In genomic region chr7:37095839-37096238, GRCm38 (mm10) we compare ENCODE assay signal across 25 mouse cellular contexts.
DNase-seq lines count a peak whose midpoint lies in the region; ATAC-seq and TF ChIP-seq lines count a peak whose summit lies in the region.
"Had no signal": no experiment of that assay in that cellular context is flagged by ENCODE, and none has a peak within 500 bp of the region (broad histone marks: within the 10 kb centered on the region; RNA-seq: fewer than 3 reads in every experiment).

No protein-coding gene starts in this region.

- 79% methylated on average over 11 of the region's 11 CpGs for WGBS in forebrain, embryonic 13.5 days
- 88% methylated on average over 11 of the region's 11 CpGs for WGBS in forebrain, embryonic 12.5 days
- 50% methylated on average over 11 of the region's 11 CpGs for WGBS in forebrain, postnatal 0 days
- 59% methylated on average over 11 of the region's 11 CpGs for WGBS in heart, embryonic 12.5 days

- ATAC-seq in forebrain, embryonic 13.5 days, result no peak
- no peak for ATAC-seq in forebrain, embryonic 12.5 days (ENCODE audit: low FRiP score)
- peak; percentile 47 for ATAC-seq in frontal cortex, adult (ENCODE audit: low TSS enrichment)
- ATAC-seq in forebrain, postnatal 0 days, result peak; percentile 77
- ATAC-seq in heart, embryonic 12.5 days (ENCODE audit: insufficient number of reproducible peaks, low FRiP score), result no peak
- ATAC-seq: CD4-positive, CD25-positive, alpha-beta regulatory T cell, adult 4 months; intestine, postnatal 0 days had no signal

- H3K4me3 ChIP-seq in forebrain, embryonic 13.5 days, result no peak overlapping the region
- no peak overlapping the region for H3K4me3 ChIP-seq in forebrain, embryonic 12.5 days (replicated peaks)
- H3K4me3 ChIP-seq in forebrain, postnatal 0 days (ENCODE audit: low read depth, low read length), result no peak overlapping the region
- no peak overlapping the region for H3K4me3 ChIP-seq in heart, embryonic 12.5 days
- H3K4me3 ChIP-seq: embryonic facial prominence, embryonic 12.5 days; embryonic facial prominence, embryonic 15.5 days; erythroblast, embryonic 14.5 days; heart, adult 2 months; heart, embryonic 10.5 days; hindbrain, embryonic 12.5 days; hindbrain, embryonic 15.5 days; kidney, embryonic 15.5 days had no signal

- peaks cover 12% of the 10 kb centered on the region for H3K4me1 ChIP-seq in forebrain, embryonic 13.5 days
- peaks cover 5% of the 10 kb centered on the region; the same call in 1 of the 2 replicates for H3K4me1 ChIP-seq in forebrain, embryonic 12.5 days
- H3K4me1 ChIP-seq in forebrain, postnatal 0 days (ENCODE audit: insufficient read depth), result no peaks in the 10 kb centered on the region
- H3K4me1 ChIP-seq in heart, embryonic 12.5 days (replicated peaks), result peaks cover 3% of the 10 kb centered on the region; the same call in 1 of the 2 replicates
- H3K4me1 ChIP-seq: embryonic facial prominence, embryonic 12.5 days; embryonic facial prominence, embryonic 15.5 days; kidney, embryonic 15.5 days had no signal

- H3K27ac ChIP-seq in forebrain, embryonic 13.5 days, result peak overlapping the region; percentile 1; the same call in 1 of the 2 replicates
- H3K27ac ChIP-seq in forebrain, embryonic 12.5 days, result no peak overlapping the region
- peak overlapping the region; percentile 66; the same call in 1 of the 2 replicates for H3K27ac ChIP-seq in forebrain, postnatal 0 days (ENCODE audit: low read depth, low read length)
- no peak overlapping the region for H3K27ac ChIP-seq in heart, embryonic 12.5 days (ENCODE audit: poor library complexity, severe bottlenecking)
- H3K27ac ChIP-seq: embryonic facial prominence, embryonic 12.5 days; embryonic facial prominence, embryonic 15.5 days; heart, adult 2 months; heart, embryonic 10.5 days; hindbrain, embryonic 12.5 days; hindbrain, embryonic 15.5 days; kidney, embryonic 15.5 days had no signal

- no peak overlapping the region for H3K4me2 ChIP-seq in forebrain, embryonic 13.5 days
- H3K4me2 ChIP-seq in forebrain, embryonic 12.5 days, result no peak overlapping the region
- H3K4me2 ChIP-seq in forebrain, postnatal 0 days (ENCODE audit: low read depth), result peak overlapping the region; percentile 11
- no peak overlapping the region for H3K4me2 ChIP-seq in heart, embryonic 12.5 days
- H3K4me2 ChIP-seq: embryonic facial prominence, embryonic 12.5 days; embryonic facial prominence, embryonic 15.5 days; hindbrain, embryonic 12.5 days; hindbrain, embryonic 15.5 days; kidney, embryonic 15.5 days had no signal

- H3K9me3 ChIP-seq in forebrain, embryonic 13.5 days (replicated peaks), result no peaks in the 10 kb centered on the region
- no peaks in the 10 kb centered on the region for H3K9me3 ChIP-seq in forebrain, embryonic 12.5 days
- H3K9me3 ChIP-seq in forebrain, postnatal 0 days (ENCODE audit: low read length), result no peaks in the 10 kb centered on the region
- H3K9me3 ChIP-seq in heart, embryonic 12.5 days (replicated peaks), result no peaks in the 10 kb centered on the region
- H3K9me3 ChIP-seq: embryonic facial prominence, embryonic 12.5 days; embryonic facial prominence, embryonic 15.5 days; heart, embryonic 10.5 days; hindbrain, embryonic 12.5 days; hindbrain, embryonic 15.5 days; kidney, embryonic 15.5 days had no signal

- H3K36me3 ChIP-seq in forebrain, embryonic 13.5 days (ENCODE audit: poor library complexity, severe bottlenecking), result no peaks in the 10 kb centered on the region
- no peaks in the 10 kb centered on the region for H3K36me3 ChIP-seq in forebrain, embryonic 12.5 days (replicated peaks)
- no peaks in the 10 kb centered on the region for H3K36me3 ChIP-seq in forebrain, postnatal 0 days (ENCODE audit: insufficient read depth)
- H3K36me3 ChIP-seq in heart, embryonic 12.5 days, result no peaks in the 10 kb centered on the region
- H3K36me3 ChIP-seq: embryonic facial prominence, embryonic 12.5 days; embryonic facial prominence, embryonic 15.5 days; heart, embryonic 10.5 days; hindbrain, embryonic 12.5 days; hindbrain, embryonic 15.5 days; kidney, embryonic 15.5 days had no signal

- DNase-seq in frontal cortex, postnatal 25 days (ENCODE audit: low spot score in 2 of 2), result no peak
- DNase-seq in brain, embryonic 18.5 days (ENCODE audit: low read depth, low spot score), result peak; percentile 30
- peak; percentile 81 for DNase-seq in forebrain, postnatal 0 days
- DNase-seq in embryo, embryonic 9.5 days (ENCODE audit: extremely low spot score), result no peak
- DNase-seq: adrenal gland, adult 2 months; adrenal gland, postnatal 14 days; cerebellum, adult 11 months; cerebellum, adult 9-11 months; gastrocnemius, postnatal 10 days; gastrocnemius, postnatal 36 days; heart, adult 2 months; kidney, adult 2 months had no signal

- no peak for TF ChIP-seq CTCF in forebrain, postnatal 0 days (IDR thresholded peaks at IDR 0.05; ENCODE audit: low read depth)

- H3K27me3 ChIP-seq in forebrain, embryonic 13.5 days, result no peaks in the 10 kb centered on the region
- H3K27me3 ChIP-seq in forebrain, embryonic 12.5 days, result no peaks in the 10 kb centered on the region
- no peaks in the 10 kb centered on the region for H3K27me3 ChIP-seq in forebrain, postnatal 0 days (ENCODE audit: insufficient read depth, low read length)
- no peaks in the 10 kb centered on the region for H3K27me3 ChIP-seq in heart, embryonic 12.5 days (replicated peaks)
- H3K27me3 ChIP-seq: embryonic facial prominence, embryonic 15.5 days; hindbrain, embryonic 12.5 days; hindbrain, embryonic 15.5 days had no signal

- no peak overlapping the region for H3K9ac ChIP-seq in forebrain, embryonic 13.5 days
- no peak overlapping the region for H3K9ac ChIP-seq in forebrain, embryonic 12.5 days
- H3K9ac ChIP-seq in forebrain, postnatal 0 days, result no peak overlapping the region
- H3K9ac ChIP-seq in heart, embryonic 12.5 days, result no peak overlapping the region
- H3K9ac ChIP-seq: embryonic facial prominence, embryonic 12.5 days; embryonic facial prominence, embryonic 15.5 days; hindbrain, embryonic 12.5 days; hindbrain, embryonic 15.5 days; kidney, embryonic 15.5 days had no signal

Comparison
In these comparisons a context has a peak if more than half of its experiments do, and no peak if none do; other contexts are left out.
1. ATAC-seq: peak in frontal cortex, adult (single experiment) and forebrain, postnatal 0 days (single experiment); none in forebrain, embryonic 13.5 days (single experiment), forebrain, embryonic 12.5 days (single experiment) and heart, embryonic 12.5 days (single experiment).
2. H3K27ac ChIP-seq: peak in forebrain, embryonic 13.5 days (single experiment) and forebrain, postnatal 0 days (single experiment); none in forebrain, embryonic 12.5 days (single experiment) and heart, embryonic 12.5 days (single experiment).
3. DNase-seq: peak in brain, embryonic 18.5 days (single experiment) and forebrain, postnatal 0 days (single experiment); none in frontal cortex, postnatal 25 days (0 of 2) and embryo, embryonic 9.5 days (single experiment).